ENCODE assay signal across 25 mouse cellular contexts in genomic region chr17:81615391-81615790, GRCm38 (mm10).
DNase-seq lines count a peak whose midpoint lies in the region; ATAC-seq and TF ChIP-seq lines count a peak whose summit lies in the region.
"Had no signal": no experiment of that assay in that cellular context is flagged by ENCODE, and none has a peak within 500 bp of the region (broad histone marks: within the 10 kb centered on the region; RNA-seq: fewer than 3 reads in every experiment).

No protein-coding gene starts in this region.

- no peak for DNase-seq in layer of hippocampus, adult 2 months (ENCODE audit: low spot score in 2 of 2)
- no peak for DNase-seq in layer of hippocampus, adult 8-10 months (ENCODE audit: low spot score in 2 of 2)
- DNase-seq in R1 (ENCODE audit: low read depth, low spot score), result peak; percentile 3
- no peak for DNase-seq in adrenal gland, postnatal 4 days (ENCODE audit: low spot score in 2 of 2)
- DNase-seq in ovary, postnatal 36 days (ENCODE audit: low spot score), result no peak
- DNase-seq: adrenal gland, postnatal 10 days; adrenal gland, postnatal 36 days; cerebellum, adult 11-12 months; cerebellum, adult 8-10 months; cerebellum, postnatal 10 days; cerebellum, postnatal 36 days; gastrocnemius, postnatal 10 days; gastrocnemius, postnatal 36 days; heart, adult 18-20 months; heart, postnatal 14 days; heart, postnatal 4 days had no signal

- H3K27ac ChIP-seq in layer of hippocampus, adult 2 months, result peak overlapping the region; percentile 61; the same call in 1 of the 2 replicates
- H3K27ac ChIP-seq: forebrain, embryonic 12.5 days; heart, embryonic 13.5 days; hindbrain, embryonic 14.5 days; hindbrain, postnatal 0 days had no signal

- ATAC-seq in granulocyte monocyte progenitor cell, adult 5-6 weeks (replicated peaks; ENCODE audit: poor library complexity, severe bottlenecking), result peak; percentile 74
- ATAC-seq: CD4-positive, CD25-positive, alpha-beta regulatory T cell, adult 4 months; forebrain, embryonic 16.5 days; hindbrain, postnatal 0 days; inflammation-experienced regulatory T-cells, adult 6 months; intestine, embryonic 16.5 days had no signal

- no peak overlapping the region for H3K4me3 ChIP-seq in layer of hippocampus, adult 2 months
- H3K4me3 ChIP-seq: forebrain, embryonic 12.5 days; heart, embryonic 13.5 days had no signal

- no peak for TF ChIP-seq CTCF in layer of hippocampus, adult 2 months (conservative IDR thresholded peaks at IDR 0.05)
